Mouse (Mus musculus): ENCODE measurements around the gene Ndufs2. TPM values are rescaled to one million over a fixed set of nuclear protein-coding genes. Genes with fewer than 3 reads are reported as not detected.

The Ndufs2 gene
- polyA plus RNA-seq, 1 experiment from 2014 or later = 188 TPM

- Histone ChIP-seq H3K27me3 (replicated peaks; ENCODE audit: insufficient read depth, low read length) (no peaks in the 10 kb centered on the region), H3K4me1 (ENCODE audit: insufficient read depth, low read depth, low read length) (peaks cover 15% of the 10 kb centered on the region; the same call in 1 of the 2 replicates), H3K27ac (ENCODE audit: low read length) (peak overlapping the region; percentile 59), H3K9me3 (ENCODE audit: low read length) (no peaks in the 10 kb centered on the region), H3K36me3 (ENCODE audit: insufficient read depth, low read length) (no peaks in the 10 kb centered on the region), H3K4me3 (ENCODE audit: low read depth, low read length) (no peak overlapping the region), H3K4me2 (replicated peaks; ENCODE audit: low read depth, low read length) (no peak overlapping the region), H3K9ac (replicated peaks; ENCODE audit: low read depth) (no peak overlapping the region)
- 57% methylated on average over 17 of the region's 17 CpGs for WGBS
- ATAC-seq (no peak), DNase-seq (ENCODE audit: low spot score) (no peak)
- no peak for TF ChIP-seq EP300 (IDR thresholded peaks at IDR 0.05)
- TF ChIP-seq CTCF (IDR thresholded peaks at IDR 0.05) = no peak
Observed at GRCm38 (mm10) chr1:171252415-171252814, 1.2 kb upstream of the Ndufs2 start.

- Histone ChIP-seq H3K27me3 (replicated peaks; ENCODE audit: insufficient read depth, low read length) (no peaks in the 10 kb centered on the region), H3K9me3 (ENCODE audit: low read length) (no peaks in the 10 kb centered on the region), H3K4me2 (replicated peaks; ENCODE audit: low read depth, low read length) (peak overlapping the region; percentile 45), H3K27ac (ENCODE audit: low read length) (peak overlapping the region; percentile 59), H3K4me3 (ENCODE audit: low read depth, low read length) (peak overlapping the region; percentile 5; the same call in 1 of the 2 replicates), H3K9ac (replicated peaks; ENCODE audit: low read depth) (no peak overlapping the region), H3K36me3 (ENCODE audit: insufficient read depth, low read length) (no peaks in the 10 kb centered on the region), H3K4me1 (ENCODE audit: insufficient read depth, low read depth, low read length) (peaks cover 16% of the 10 kb centered on the region; the same call in 1 of the 2 replicates)
- TF ChIP-seq EP300 (IDR thresholded peaks at IDR 0.05) = no peak
- TF ChIP-seq CTCF (IDR thresholded peaks at IDR 0.05) = no peak
- WGBS = 19% methylated on average over 13 of the region's 13 CpGs
- peak; percentile 38 for DNase-seq (ENCODE audit: low spot score)
- peak; percentile 8 for ATAC-seq
Observed at GRCm38 (mm10) chr1:171251594-171252324, 571 bp upstream of the Ndufs2 start.

- Histone ChIP-seq H3K9me3 (ENCODE audit: low read length) (no peaks in the 10 kb centered on the region), H3K36me3 (ENCODE audit: insufficient read depth, low read length) (no peaks in the 10 kb centered on the region), H3K9ac (replicated peaks; ENCODE audit: low read depth) (no peak within 1 kb of the TSS), H3K27ac (ENCODE audit: low read length) (peak within 1 kb of the TSS; percentile 94), H3K4me3 (ENCODE audit: low read depth, low read length) (peak within 1 kb of the TSS; percentile 5; the same call in 1 of the 2 replicates), H3K27me3 (replicated peaks; ENCODE audit: insufficient read depth, low read length) (no peaks in the 10 kb centered on the region), H3K4me1 (ENCODE audit: insufficient read depth, low read depth, low read length) (peaks cover 20% of the 10 kb centered on the region; the same call in 1 of the 2 replicates), H3K4me2 (replicated peaks; ENCODE audit: low read depth, low read length) (peak within 1 kb of the TSS; percentile 45)
- WGBS = 22% methylated on average over 5 of the region's 5 CpGs
- ATAC-seq (no peak), DNase-seq (ENCODE audit: low spot score) (peak; percentile 55)
- TF ChIP-seq CTCF (IDR thresholded peaks at IDR 0.05) (no peak), EP300 (IDR thresholded peaks at IDR 0.05) (peak; percentile 19; the same call in 1 of the 2 replicates)
Observed at GRCm38 (mm10) chr1:171249913-171250600, 1.1 kb downstream of the Ndufs2 start, which contains the start of gene Adamts4. Gene Adamts4, plus strand, starts transcription at chr1:171250421.

GRCm38 (mm10) chr1:171248386-171249226 is 2.6 kb downstream of the Ndufs2 start:
- no peak overlapping the region for H3K9ac ChIP-seq (replicated peaks; ENCODE audit: low read depth)
- no peak overlapping the region for H3K4me3 ChIP-seq (ENCODE audit: low read depth, low read length)
- peak; percentile 12 for ATAC-seq
- TF ChIP-seq CTCF (IDR thresholded peaks at IDR 0.05) (no peak), EP300 (IDR thresholded peaks at IDR 0.05) (peak; percentile 51)
- DNase-seq (ENCODE audit: low spot score) = peak; percentile 59
- 0 out of 2 replicates have a peak overlapping the region, but pooled peaks have one; percentile 70 for H3K4me2 ChIP-seq (replicated peaks; ENCODE audit: low read depth, low read length)
- no peaks in the 10 kb centered on the region for H3K9me3 ChIP-seq (ENCODE audit: low read length)
- H3K36me3 ChIP-seq (ENCODE audit: insufficient read depth, low read length) = no peaks in the 10 kb centered on the region
- H3K27me3 ChIP-seq (replicated peaks; ENCODE audit: insufficient read depth, low read length) = no peaks in the 10 kb centered on the region
- 32% methylated on average over 3 of the region's 3 CpGs for WGBS
- H3K27ac ChIP-seq (ENCODE audit: low read length) = peak overlapping the region; percentile 94
- H3K4me1 ChIP-seq (ENCODE audit: insufficient read depth, low read depth, low read length) = peaks cover 20% of the 10 kb centered on the region; the same call in 1 of the 2 replicates

- ATAC-seq (no peak), DNase-seq (ENCODE audit: low spot score) (no peak)
- no peak overlapping the region for H3K4me3 ChIP-seq (ENCODE audit: low read depth, low read length)
- H3K9me3 ChIP-seq (ENCODE audit: low read length) = no peaks in the 10 kb centered on the region
- peak overlapping the region; percentile 94 for H3K27ac ChIP-seq (ENCODE audit: low read length)
- H3K36me3 ChIP-seq (ENCODE audit: insufficient read depth, low read length) = no peaks in the 10 kb centered on the region
- H3K4me2 ChIP-seq (replicated peaks; ENCODE audit: low read depth, low read length) = peak overlapping the region; percentile 70
- 21% methylated on average over 4 of the region's 4 CpGs for WGBS
- no peak overlapping the region for H3K9ac ChIP-seq (replicated peaks; ENCODE audit: low read depth)
- H3K4me1 ChIP-seq (ENCODE audit: insufficient read depth, low read depth, low read length) = peaks cover 20% of the 10 kb centered on the region; the same call in 1 of the 2 replicates
- TF ChIP-seq EP300 (IDR thresholded peaks at IDR 0.05) (no peak), CTCF (IDR thresholded peaks at IDR 0.05) (no peak)
- H3K27me3 ChIP-seq (replicated peaks; ENCODE audit: insufficient read depth, low read length) = no peaks in the 10 kb centered on the region
Observed at GRCm38 (mm10) chr1:171247916-171248315, 3.3 kb downstream of the Ndufs2 start.
